Mouse (Mus musculus): Measurements from ENCODE around the gene Bin2. TPM values are rescaled to one million over a fixed set of nuclear protein-coding genes. Genes with fewer than 3 reads are reported as not detected.
"Not testable (repeated sequence)": the region's sequence is repeated elsewhere in the genome, so short reads cannot be mapped to it uniquely, and the experiment has no call there.

Bin2 gene
- total and polyA plus RNA-seq, 2 experiments from 2014 or later: 1.2 to 2.7 TPM

- H3K4me1 ChIP-seq (ENCODE audit: insufficient read depth, low read length): no peaks in the 10 kb centered on the region; the same call in 1 of the 2 replicates
- H3K4me2 ChIP-seq (ENCODE audit: low read depth, low read length, poor library complexity, severe bottlenecking): no peak overlapping the region
- no peak overlapping the region for H3K9ac ChIP-seq (replicated peaks; ENCODE audit: low read length, poor library complexity, severe bottlenecking)
- DNase-seq (ENCODE audit: low spot score): no peak
- H3K27me3 ChIP-seq (ENCODE audit: insufficient read depth, low read length): peaks cover 7% of the 10 kb centered on the region; the same call in 1 of the 2 replicates
- WGBS: 46% methylated on average over 7 of the region's 7 CpGs
- no peaks in the 10 kb centered on the region for H3K36me3 ChIP-seq (ENCODE audit: insufficient read depth, low read length)
- TF ChIP-seq CTCF (IDR thresholded peaks at IDR 0.05): no peak
- H3K27ac ChIP-seq (ENCODE audit: low read depth, low read length): no peak overlapping the region
- no peak overlapping the region for H3K4me3 ChIP-seq (ENCODE audit: low read depth, low read length)
- no peak for ATAC-seq (ENCODE audit: low FRiP score)
- no peaks in the 10 kb centered on the region for H3K9me3 ChIP-seq (ENCODE audit: low read length)
These were observed 40.6 kb downstream of the Bin2 start for GRCm38 (mm10) chr15:100628797-100629196.

GRCm38 (mm10) chr15:100627774-100628370, 41.5 kb downstream of the Bin2 start:
- H3K4me1 ChIP-seq (ENCODE audit: insufficient read depth, low read length): no peaks in the 10 kb centered on the region; the same call in 1 of the 2 replicates
- TF ChIP-seq CTCF (IDR thresholded peaks at IDR 0.05): no peak
- no peak for DNase-seq (ENCODE audit: low spot score)
- H3K9ac ChIP-seq (replicated peaks; ENCODE audit: low read length, poor library complexity, severe bottlenecking): no peak overlapping the region
- 4% methylated on average over 11 of the region's 11 CpGs for WGBS
- ATAC-seq (ENCODE audit: low FRiP score): no peak
- no peaks in the 10 kb centered on the region for H3K9me3 ChIP-seq (ENCODE audit: low read length)
- H3K4me2 ChIP-seq (ENCODE audit: low read depth, low read length, poor library complexity, severe bottlenecking): no peak overlapping the region
- H3K27me3 ChIP-seq (ENCODE audit: insufficient read depth, low read length): 0 out of 2 replicates have a peak, but pooled peaks cover 2% of the 10 kb centered on the region
- H3K4me3 ChIP-seq (ENCODE audit: low read depth, low read length): no peak overlapping the region
- no peaks in the 10 kb centered on the region for H3K36me3 ChIP-seq (ENCODE audit: insufficient read depth, low read length)
- no peak overlapping the region for H3K27ac ChIP-seq (ENCODE audit: low read depth, low read length)

- DNase-seq (ENCODE audit: low spot score): no peak
- Histone ChIP-seq H3K9ac (replicated peaks; ENCODE audit: low read length, poor library complexity, severe bottlenecking) (no peak overlapping the region), H3K4me3 (ENCODE audit: low read depth, low read length) (no peak overlapping the region), H3K36me3 (ENCODE audit: insufficient read depth, low read length) (no peaks in the 10 kb centered on the region), H3K9me3 (ENCODE audit: low read length) (no peaks in the 10 kb centered on the region), H3K4me1 (ENCODE audit: insufficient read depth, low read length) (no peaks in the 10 kb centered on the region; the same call in 1 of the 2 replicates), H3K4me2 (ENCODE audit: low read depth, low read length, poor library complexity, severe bottlenecking) (no peak overlapping the region), H3K27me3 (ENCODE audit: insufficient read depth, low read length) (no peaks in the 10 kb centered on the region), H3K27ac (ENCODE audit: low read depth, low read length) (no peak overlapping the region)
- no peak for ATAC-seq (ENCODE audit: low FRiP score)
- WGBS: 20% methylated on average over 10 of the region's 10 CpGs
- no peak for TF ChIP-seq CTCF (IDR thresholded peaks at IDR 0.05)
These were observed 42.1 kb downstream of the Bin2 start for GRCm38 (mm10) chr15:100627287-100627686.

- Histone ChIP-seq H3K36me3 (ENCODE audit: insufficient read depth, low read length) (peaks cover 6% of the 10 kb centered on the region), H3K9me3 (ENCODE audit: low read length) (no peaks in the 10 kb centered on the region), H3K27ac (ENCODE audit: low read depth, low read length) (no peak overlapping the region), H3K4me1 (ENCODE audit: insufficient read depth, low read length) (no peaks in the 10 kb centered on the region; the same call in 1 of the 2 replicates), H3K4me3 (ENCODE audit: low read depth, low read length) (no peak overlapping the region), H3K9ac (replicated peaks; ENCODE audit: low read length, poor library complexity, severe bottlenecking) (no peak overlapping the region), H3K4me2 (ENCODE audit: low read depth, low read length, poor library complexity, severe bottlenecking) (no peak overlapping the region), H3K27me3 (ENCODE audit: insufficient read depth, low read length) (no peaks in the 10 kb centered on the region)
- DNase-seq (ENCODE audit: low spot score): no peak
- no peak for TF ChIP-seq CTCF (IDR thresholded peaks at IDR 0.05)
- ATAC-seq (ENCODE audit: low FRiP score): no peak
- WGBS: 84% methylated on average over 3 of the region's 3 CpGs
These were observed 44.9 kb downstream of the Bin2 start for GRCm38 (mm10) chr15:100624435-100624834.

GRCm38 (mm10) chr15:100623754-100624153, 45.6 kb downstream of the Bin2 start:
- H3K27me3 ChIP-seq (ENCODE audit: insufficient read depth, low read length): no peaks in the 10 kb centered on the region
- TF ChIP-seq CTCF (IDR thresholded peaks at IDR 0.05): no peak
- H3K4me2 ChIP-seq (ENCODE audit: low read depth, low read length, poor library complexity, severe bottlenecking): no peak overlapping the region
- 91% methylated on average over 9 of the region's 9 CpGs for WGBS
- DNase-seq (ENCODE audit: low spot score) (no peak), ATAC-seq (ENCODE audit: low FRiP score) (no peak)
- no peak overlapping the region for H3K4me3 ChIP-seq (ENCODE audit: low read depth, low read length)
- no peaks in the 10 kb centered on the region; the same call in 1 of the 2 replicates for H3K4me1 ChIP-seq (ENCODE audit: insufficient read depth, low read length)
- H3K9ac ChIP-seq (replicated peaks; ENCODE audit: low read length, poor library complexity, severe bottlenecking): no peak overlapping the region
- H3K36me3 ChIP-seq (ENCODE audit: insufficient read depth, low read length): peaks cover 10% of the 10 kb centered on the region
- H3K27ac ChIP-seq (ENCODE audit: low read depth, low read length): no peak overlapping the region
- no peaks in the 10 kb centered on the region for H3K9me3 ChIP-seq (ENCODE audit: low read length)

GRCm38 (mm10) chr15:100622164-100622563, 47.2 kb downstream of the Bin2 start:
- DNase-seq (ENCODE audit: low spot score): no peak
- Histone ChIP-seq H3K9me3 (ENCODE audit: low read length) (no peaks in the 10 kb centered on the region), H3K9ac (replicated peaks; ENCODE audit: low read length, poor library complexity, severe bottlenecking) (no peak overlapping the region), H3K27ac (ENCODE audit: low read depth, low read length) (no peak overlapping the region), H3K4me3 (ENCODE audit: low read depth, low read length) (no peak overlapping the region), H3K4me2 (ENCODE audit: low read depth, low read length, poor library complexity, severe bottlenecking) (no peak overlapping the region), H3K27me3 (ENCODE audit: insufficient read depth, low read length) (no peaks in the 10 kb centered on the region), H3K36me3 (ENCODE audit: insufficient read depth, low read length) (peaks cover 17% of the 10 kb centered on the region), H3K4me1 (ENCODE audit: insufficient read depth, low read length) (no peaks in the 10 kb centered on the region)
- no peak for ATAC-seq (ENCODE audit: low FRiP score)
- TF ChIP-seq CTCF (IDR thresholded peaks at IDR 0.05): no peak
- 87% methylated on average over 7 of the region's 7 CpGs for WGBS

GRCm38 (mm10) chr15:100621671-100622070, 47.7 kb downstream of the Bin2 start:
- H3K27ac ChIP-seq (ENCODE audit: low read depth, low read length); ATAC-seq (ENCODE audit: low FRiP score); DNase-seq (ENCODE audit: low spot score); H3K27me3 ChIP-seq (ENCODE audit: insufficient read depth, low read length); H3K4me1 ChIP-seq (ENCODE audit: insufficient read depth, low read length); H3K4me2 ChIP-seq (ENCODE audit: low read depth, low read length, poor library complexity, severe bottlenecking); H3K4me3 ChIP-seq (ENCODE audit: low read depth, low read length); H3K9ac ChIP-seq (replicated peaks; ENCODE audit: low read length, poor library complexity, severe bottlenecking); H3K9me3 ChIP-seq (ENCODE audit: low read length): not testable (repeated sequence)
- peaks cover 17% of the 10 kb centered on the region for H3K36me3 ChIP-seq (ENCODE audit: insufficient read depth, low read length)
- WGBS: 74% methylated on average over 9 of the region's 9 CpGs
